Mouse (Mus musculus) E14TG2a.4 (cell line): ENCODE results near the gene U2af1l4.

Experiments
- CTCF ChIP-seq: conservative IDR thresholded peaks from 2 replicates; pipeline ENCODE4 v1.5.1; 2014; ENCODE audit warnings: low read length
- NANOG ChIP-seq: IDR thresholded peaks from 2 replicates; pipeline ENCODE4 v1.6.1; 2014; ENCODE audit warnings: borderline replicate concordance, low read length, mixed read lengths
- POU5F1 ChIP-seq: IDR thresholded peaks from 2 replicates; pipeline ENCODE4 v1.6.1; 2014; ENCODE audit warnings: low read length, borderline replicate concordance

DNA sequence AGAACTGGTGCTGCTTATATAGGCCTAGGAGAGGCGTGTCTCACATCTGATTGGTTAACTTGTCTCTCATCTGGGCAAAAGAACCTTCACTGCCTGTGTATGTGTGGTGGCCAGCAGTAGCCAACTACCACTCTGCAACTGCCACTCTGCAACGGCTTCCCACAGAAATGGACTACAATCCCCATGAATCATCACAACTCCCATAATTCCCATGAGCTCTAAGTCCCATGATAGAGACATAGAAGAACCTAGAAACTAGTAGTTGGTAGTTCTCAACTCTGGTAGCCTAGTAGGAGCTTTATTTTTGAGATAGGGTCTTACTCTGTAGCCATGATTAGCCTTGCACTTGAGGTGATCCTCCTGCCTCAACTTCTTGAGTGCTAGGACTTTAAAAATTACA is 13.2 kb upstream of the U2af1l4 start:
- TF ChIP-seq CTCF, result no peak
- no peak for TF ChIP-seq POU5F1
- no peak for TF ChIP-seq NANOG
